Mouse (Mus musculus): Measurements from ENCODE around the gene Tiam1. TPM values are rescaled to one million over a fixed set of nuclear protein-coding genes. Genes with fewer than 3 reads are reported as not detected.

Gene Tiam1
- polyA plus RNA-seq, 1 experiment from 2014 or later, result 18.6 TPM

- ATAC-seq (replicated peaks; ENCODE audit: low FRiP score), result no peak
- no peak overlapping the region for H3K4me3 ChIP-seq (replicated peaks)
- no peak overlapping the region for H3K4me2 ChIP-seq
- no peak overlapping the region for H3K9ac ChIP-seq
- H3K27ac ChIP-seq, result no peak overlapping the region
- no peaks in the 10 kb centered on the region for H3K27me3 ChIP-seq
- H3K9me3 ChIP-seq (replicated peaks), result no peaks in the 10 kb centered on the region
- H3K36me3 ChIP-seq, result peaks cover 5% of the 10 kb centered on the region; the same call in 1 of the 2 replicates
- 51% methylated on average over 15 of the region's 15 CpGs for WGBS
- peaks cover 35% of the 10 kb centered on the region for H3K4me1 ChIP-seq
Observed at GRCm38 (mm10) chr16:89874012-89874704, 269.4 kb downstream of the Tiam1 start.

DNA sequence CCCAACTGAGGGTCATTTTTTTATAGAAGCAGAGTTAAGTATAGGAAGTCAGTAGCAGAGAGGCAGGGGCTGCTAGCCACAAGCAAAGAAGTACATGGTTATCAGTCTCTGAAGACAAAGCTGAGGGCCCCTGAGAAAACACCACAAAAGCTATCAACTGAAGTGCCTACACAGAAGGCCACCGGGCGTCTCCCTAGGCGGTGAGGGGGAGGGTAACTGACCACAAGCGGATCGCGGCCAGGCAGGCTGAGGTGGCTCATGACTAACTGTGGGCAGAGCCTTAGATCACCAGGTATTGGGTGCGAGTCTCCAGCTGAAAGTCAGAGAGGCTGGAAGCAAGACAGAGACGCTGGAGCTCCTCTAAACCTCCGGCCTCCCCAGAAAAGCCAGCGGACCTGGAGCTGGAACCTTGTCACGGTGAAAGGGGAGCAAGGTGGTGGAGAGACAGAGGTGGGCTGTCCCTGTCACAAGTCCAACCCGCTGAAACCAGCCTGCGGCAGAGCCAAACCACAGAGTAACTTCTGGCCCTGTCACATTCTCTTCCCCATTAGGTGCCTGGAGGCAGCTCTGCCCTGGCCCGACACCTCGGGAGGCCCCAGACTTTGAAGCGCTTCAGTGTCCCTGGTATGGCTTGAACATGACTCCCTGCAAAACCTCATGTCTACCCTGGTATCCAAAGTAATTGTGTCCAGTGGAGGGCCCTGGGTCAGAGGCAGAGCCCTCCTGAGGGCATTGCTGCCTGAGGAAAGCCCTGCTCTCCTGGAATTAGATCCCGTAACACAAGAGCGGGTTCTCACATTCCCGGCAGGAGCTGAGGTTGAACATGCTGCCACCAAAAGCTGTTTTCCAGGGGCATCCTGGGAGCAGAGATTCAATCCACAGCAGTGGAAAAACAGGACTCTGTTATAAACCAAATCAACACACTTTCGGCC, 271.3 kb downstream of the Tiam1 start:
- H3K4me2 ChIP-seq, result no peak overlapping the region
- H3K4me3 ChIP-seq (replicated peaks), result no peak overlapping the region
- 56% methylated on average over 20 of the region's 20 CpGs for WGBS
- H3K27ac ChIP-seq, result peak overlapping the region; percentile 64
- H3K9me3 ChIP-seq (replicated peaks), result no peaks in the 10 kb centered on the region
- no peaks in the 10 kb centered on the region for H3K27me3 ChIP-seq
- no peak overlapping the region for H3K9ac ChIP-seq
- ATAC-seq (replicated peaks; ENCODE audit: low FRiP score), result peak; percentile 67
- H3K36me3 ChIP-seq, result peaks cover 8% of the 10 kb centered on the region
- H3K4me1 ChIP-seq, result peaks cover 35% of the 10 kb centered on the region

DNA sequence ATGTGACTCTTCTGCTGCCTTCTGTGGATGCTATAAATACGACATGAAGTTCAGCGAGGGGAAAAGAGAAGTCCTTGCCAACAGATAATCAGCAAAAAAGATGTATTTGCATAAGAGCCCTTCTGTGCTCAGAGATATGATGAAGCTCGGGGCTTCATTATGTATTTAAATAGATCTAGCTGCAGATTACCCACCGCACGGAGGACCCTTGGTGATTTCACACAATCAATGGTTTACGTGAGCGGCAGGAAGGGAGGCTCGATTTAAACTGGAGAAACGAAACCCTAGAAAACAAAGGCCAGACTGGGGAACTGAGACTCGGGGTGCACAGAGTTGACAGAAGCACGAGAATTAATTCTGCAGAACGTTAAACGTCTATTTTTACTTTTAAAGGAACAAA, 272.2 kb downstream of the Tiam1 start:
- H3K27me3 ChIP-seq, result no peaks in the 10 kb centered on the region
- no peak overlapping the region for H3K9ac ChIP-seq
- ATAC-seq (replicated peaks; ENCODE audit: low FRiP score), result no peak
- no peak overlapping the region for H3K27ac ChIP-seq
- H3K4me1 ChIP-seq, result peaks cover 35% of the 10 kb centered on the region
- peaks cover 17% of the 10 kb centered on the region for H3K36me3 ChIP-seq
- 63% methylated on average over 13 of the region's 13 CpGs for WGBS
- H3K9me3 ChIP-seq (replicated peaks), result no peaks in the 10 kb centered on the region
- no peak overlapping the region for H3K4me3 ChIP-seq (replicated peaks)
- H3K4me2 ChIP-seq, result no peak overlapping the region

GRCm38 (mm10) chr16:89870059-89870458, 273.5 kb downstream of the Tiam1 start:
- H3K36me3 ChIP-seq, result peaks cover 17% of the 10 kb centered on the region
- no peak overlapping the region for H3K4me2 ChIP-seq
- no peak overlapping the region for H3K9ac ChIP-seq
- no peak overlapping the region for H3K4me3 ChIP-seq (replicated peaks)
- H3K27ac ChIP-seq, result no peak overlapping the region
- 97% methylated on average over 6 of the region's 6 CpGs for WGBS
- H3K9me3 ChIP-seq (replicated peaks), result no peaks in the 10 kb centered on the region
- peaks cover 35% of the 10 kb centered on the region for H3K4me1 ChIP-seq
- ATAC-seq (replicated peaks; ENCODE audit: low FRiP score), result no peak
- H3K27me3 ChIP-seq, result no peaks in the 10 kb centered on the region

DNA sequence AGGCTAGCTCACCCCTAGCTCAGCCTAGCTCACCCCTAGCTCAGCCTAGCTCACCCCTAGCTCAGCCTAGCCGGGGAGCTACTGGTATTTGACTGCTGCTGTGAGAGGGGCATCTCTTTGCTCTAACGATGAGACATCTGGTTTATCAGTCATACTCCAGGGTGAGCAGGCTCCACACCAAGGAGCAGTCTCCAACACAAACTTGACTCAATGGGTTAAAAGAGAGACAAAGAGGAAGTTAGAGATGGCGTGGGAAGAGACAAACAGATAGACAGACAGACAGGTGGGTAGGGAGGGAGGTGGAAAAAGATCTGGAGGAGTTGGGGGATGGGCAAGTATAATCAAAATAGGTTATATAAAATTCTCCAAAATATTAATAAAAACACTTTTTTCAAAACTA, 275.1 kb downstream of the Tiam1 start:
- no peak overlapping the region for H3K4me3 ChIP-seq (replicated peaks)
- H3K27ac ChIP-seq, result no peak overlapping the region
- H3K36me3 ChIP-seq, result peaks cover 17% of the 10 kb centered on the region
- H3K4me1 ChIP-seq, result peaks cover 24% of the 10 kb centered on the region
- H3K9me3 ChIP-seq (replicated peaks), result no peaks in the 10 kb centered on the region
- ATAC-seq (replicated peaks; ENCODE audit: low FRiP score), result no peak
- H3K27me3 ChIP-seq, result no peaks in the 10 kb centered on the region
- WGBS, result 86% methylated on average over 3 of the region's 3 CpGs
- H3K4me2 ChIP-seq, result no peak overlapping the region
- H3K9ac ChIP-seq, result no peak overlapping the region

- Histone ChIP-seq H3K9me3 (replicated peaks) (no peaks in the 10 kb centered on the region), H3K4me3 (replicated peaks) (no peak overlapping the region), H3K9ac (no peak overlapping the region), H3K27me3 (no peaks in the 10 kb centered on the region), H3K36me3 (peaks cover 17% of the 10 kb centered on the region), H3K4me2 (no peak overlapping the region), H3K27ac (no peak overlapping the region), H3K4me1 (peaks cover 16% of the 10 kb centered on the region)
- ATAC-seq (replicated peaks; ENCODE audit: low FRiP score), result no peak
- 93% methylated on average over 26 of the region's 26 CpGs for WGBS
Observed at GRCm38 (mm10) chr16:89867212-89867829, 276.2 kb downstream of the Tiam1 start.

GRCm38 (mm10) chr16:89865136-89865535, 278.4 kb downstream of the Tiam1 start:
- ATAC-seq (replicated peaks; ENCODE audit: low FRiP score), result no peak
- Histone ChIP-seq H3K27me3 (no peaks in the 10 kb centered on the region), H3K9ac (no peak overlapping the region), H3K4me3 (replicated peaks) (no peak overlapping the region), H3K4me1 (peaks cover 19% of the 10 kb centered on the region), H3K27ac (no peak overlapping the region), H3K9me3 (replicated peaks) (no peaks in the 10 kb centered on the region), H3K4me2 (no peak overlapping the region), H3K36me3 (peaks cover 17% of the 10 kb centered on the region)
- 86% methylated on average over 17 of the region's 17 CpGs for WGBS

GRCm38 (mm10) chr16:89864710-89865109, 278.9 kb downstream of the Tiam1 start:
- Histone ChIP-seq H3K27me3 (no peaks in the 10 kb centered on the region), H3K9me3 (replicated peaks) (no peaks in the 10 kb centered on the region), H3K27ac (no peak overlapping the region), H3K4me2 (no peak overlapping the region), H3K36me3 (peaks cover 17% of the 10 kb centered on the region), H3K4me1 (peaks cover 19% of the 10 kb centered on the region), H3K9ac (no peak overlapping the region), H3K4me3 (replicated peaks) (no peak overlapping the region)
- no peak for ATAC-seq (replicated peaks; ENCODE audit: low FRiP score)
- WGBS, result 76% methylated on average over 3 of the region's 3 CpGs

DNA sequence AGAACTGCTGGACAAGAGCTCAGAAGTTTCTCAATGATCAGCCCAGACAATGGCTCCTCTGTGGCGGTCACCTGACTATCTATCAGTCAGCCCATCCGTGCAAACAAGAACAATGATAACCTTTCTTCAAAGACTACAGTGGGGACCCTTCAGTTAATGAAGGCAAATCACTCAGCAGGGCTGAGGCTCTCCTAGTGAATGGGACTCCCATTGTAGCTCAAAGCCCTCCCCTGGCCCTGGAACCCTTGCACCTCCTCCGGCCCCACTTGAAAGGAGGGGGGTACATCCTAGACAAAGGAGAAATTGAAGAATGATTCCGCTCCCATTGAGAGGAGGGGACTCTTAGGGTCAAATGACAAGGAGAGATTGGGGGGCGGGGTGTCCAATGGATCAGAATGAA, 280.3 kb downstream of the Tiam1 start:
- WGBS, result 72% methylated on average over 5 of the region's 5 CpGs
- no peak for ATAC-seq (replicated peaks; ENCODE audit: low FRiP score)
- H3K27me3 ChIP-seq, result no peaks in the 10 kb centered on the region
- H3K9me3 ChIP-seq (replicated peaks), result no peaks in the 10 kb centered on the region
- no peak overlapping the region for H3K4me3 ChIP-seq (replicated peaks)
- H3K4me1 ChIP-seq, result peaks cover 19% of the 10 kb centered on the region
- no peak overlapping the region for H3K9ac ChIP-seq
- no peak overlapping the region for H3K27ac ChIP-seq
- peaks cover 17% of the 10 kb centered on the region for H3K36me3 ChIP-seq
- no peak overlapping the region for H3K4me2 ChIP-seq

- Histone ChIP-seq H3K9me3 (replicated peaks) (no peaks in the 10 kb centered on the region), H3K36me3 (peaks cover 6% of the 10 kb centered on the region), H3K4me1 (peaks cover 19% of the 10 kb centered on the region), H3K27ac (no peak overlapping the region), H3K4me3 (replicated peaks) (no peak overlapping the region), H3K4me2 (no peak overlapping the region), H3K9ac (no peak overlapping the region), H3K27me3 (no peaks in the 10 kb centered on the region)
- WGBS, result 37% methylated on average over 5 of the region's 5 CpGs
- 0 out of 2 replicates have a peak, but pooled peaks have one; percentile 23 for ATAC-seq (replicated peaks; ENCODE audit: low FRiP score)
Observed at GRCm38 (mm10) chr16:89861531-89861930, 282.0 kb downstream of the Tiam1 start.

DNA sequence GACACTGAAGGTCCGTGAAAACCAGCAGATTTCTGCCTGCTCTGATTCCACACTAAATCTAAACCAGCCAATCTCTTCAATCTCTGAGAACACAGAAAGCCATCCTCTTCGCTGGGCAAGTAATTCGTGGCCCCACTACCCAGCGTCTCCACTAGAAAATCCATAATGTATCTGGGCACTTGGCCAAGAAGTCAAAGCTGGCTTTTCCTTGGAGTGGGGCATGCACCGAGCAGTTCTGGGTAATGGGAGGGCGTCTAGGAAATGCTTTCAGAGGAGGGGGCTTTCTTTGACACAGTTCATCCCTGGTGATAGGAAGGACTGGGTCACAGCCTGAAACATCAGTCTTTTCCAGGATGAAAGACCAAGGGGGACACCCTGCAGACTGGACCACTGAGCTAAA, 282.9 kb downstream of the Tiam1 start:
- Histone ChIP-seq H3K27ac (no peak overlapping the region), H3K4me3 (replicated peaks) (no peak overlapping the region), H3K27me3 (no peaks in the 10 kb centered on the region), H3K9ac (no peak overlapping the region), H3K36me3 (0 out of 2 replicates have a peak, but pooled peaks cover under 1% of the 10 kb centered on the region), H3K4me2 (no peak overlapping the region), H3K4me1 (peaks cover 19% of the 10 kb centered on the region), H3K9me3 (replicated peaks) (no peaks in the 10 kb centered on the region)
- 59% methylated on average over 6 of the region's 6 CpGs for WGBS
- no peak for ATAC-seq (replicated peaks; ENCODE audit: low FRiP score)

- ATAC-seq (replicated peaks; ENCODE audit: low FRiP score), result no peak
- no peak overlapping the region for H3K27ac ChIP-seq
- no peak overlapping the region for H3K4me3 ChIP-seq (replicated peaks)
- no peak overlapping the region for H3K4me2 ChIP-seq
- 81% methylated on average over 3 of the region's 3 CpGs for WGBS
- H3K36me3 ChIP-seq, result 0 out of 2 replicates have a peak, but pooled peaks cover 6% of the 10 kb centered on the region
- H3K27me3 ChIP-seq, result no peaks in the 10 kb centered on the region
- no peaks in the 10 kb centered on the region for H3K9me3 ChIP-seq (replicated peaks)
- H3K9ac ChIP-seq, result no peak overlapping the region
- H3K4me1 ChIP-seq, result peaks cover 19% of the 10 kb centered on the region
Observed at GRCm38 (mm10) chr16:89857666-89858065, 285.9 kb downstream of the Tiam1 start.
